In genomic region chr9:48648285-48649097, GRCm38 (mm10) we compare ENCODE assay signal across 8 mouse cellular contexts. TPM values are rescaled to one million over a fixed set of nuclear protein-coding genes. Genes with fewer than 3 reads are reported as not detected.
DNase-seq lines count a peak whose midpoint lies in the region; ATAC-seq and TF ChIP-seq lines count a peak whose summit lies in the region.

No protein-coding gene starts in this region.

- 0 out of 2 replicates have a peak overlapping the region, but pooled peaks have one; percentile 25 for H3K9ac ChIP-seq in liver, adult 2 months (ENCODE audit: low read depth, low read length)
- H3K9ac ChIP-seq in embryonic facial prominence, embryonic 13.5 days, result peak overlapping the region; percentile 60
- no peak overlapping the region for H3K9ac ChIP-seq in hindbrain, embryonic 11.5 days (ENCODE audit: low read depth, low read length)
- no peak overlapping the region for H3K9ac ChIP-seq in liver, embryonic 13.5 days

- H3K9me3 ChIP-seq in embryonic facial prominence, embryonic 13.5 days, result peaks cover 8% of the 10 kb centered on the region; the same call in 1 of the 2 replicates
- no peaks in the 10 kb centered on the region; the same call in 1 of the 2 replicates for H3K9me3 ChIP-seq in hindbrain, embryonic 11.5 days (ENCODE audit: control insufficient read depth, low read length)
- H3K9me3 ChIP-seq in liver, embryonic 13.5 days (replicated peaks), result peaks cover 7% of the 10 kb centered on the region

- H3K27me3 ChIP-seq in liver, adult 2 months (ENCODE audit: control insufficient read depth, insufficient read depth, low read length), result no peaks in the 10 kb centered on the region
- H3K27me3 ChIP-seq in embryonic facial prominence, embryonic 13.5 days, result peaks cover 42% of the 10 kb centered on the region
- H3K27me3 ChIP-seq in hindbrain, embryonic 11.5 days (ENCODE audit: control insufficient read depth, insufficient read depth, low read length), result no peaks in the 10 kb centered on the region
- H3K27me3 ChIP-seq in liver, embryonic 13.5 days, result peaks cover 16% of the 10 kb centered on the region

- H3K4me3 ChIP-seq in liver, adult 2 months (ENCODE audit: insufficient read depth, low read depth, low read length), result no peak overlapping the region
- peak overlapping the region; percentile 34; the same call in 1 of the 2 replicates for H3K4me3 ChIP-seq in embryonic facial prominence, embryonic 13.5 days
- H3K4me3 ChIP-seq in hindbrain, embryonic 11.5 days (ENCODE audit: low read depth, low read length), result no peak overlapping the region
- 0 out of 2 replicates have a peak overlapping the region, but pooled peaks have one; percentile 48 for H3K4me3 ChIP-seq in liver, embryonic 13.5 days (replicated peaks)

- WGBS in liver, adult 2 months, result 79% methylated on average over 12 of the region's 12 CpGs
- 32% methylated on average over 12 of the region's 12 CpGs for WGBS in embryonic facial prominence, embryonic 13.5 days
- WGBS in hindbrain, embryonic 11.5 days, result 29% methylated on average over 12 of the region's 12 CpGs
- WGBS in liver, embryonic 13.5 days (ENCODE audit: insufficient replicate concordance), result 53% methylated on average over 12 of the region's 12 CpGs

- ATAC-seq in embryonic facial prominence, embryonic 13.5 days (ENCODE audit: insufficient number of reproducible peaks, insufficient read depth, low FRiP score, low TSS enrichment, low read depth), result no peak
- 0 out of 2 replicates have a peak, but pooled peaks have one; percentile 10 for ATAC-seq in hindbrain, embryonic 11.5 days (ENCODE audit: low FRiP score)
- ATAC-seq in liver, embryonic 13.5 days (ENCODE audit: low read depth), result peak; percentile 26; the same call in 1 of the 2 replicates
- ATAC-seq in CD4-positive, CD25-positive, alpha-beta regulatory T cell, adult 4 months, result no peak

- peaks cover 9% of the 10 kb centered on the region; the same call in 1 of the 2 replicates for H3K4me1 ChIP-seq in liver, adult 2 months (ENCODE audit: control insufficient read depth, insufficient read depth, low read length)
- peaks cover 25% of the 10 kb centered on the region for H3K4me1 ChIP-seq in embryonic facial prominence, embryonic 13.5 days
- peaks cover 19% of the 10 kb centered on the region for H3K4me1 ChIP-seq in hindbrain, embryonic 11.5 days (replicated peaks; ENCODE audit: control insufficient read depth, insufficient read depth, low read length)
- H3K4me1 ChIP-seq in liver, embryonic 13.5 days (replicated peaks), result peaks cover 25% of the 10 kb centered on the region

- H3K4me2 ChIP-seq in embryonic facial prominence, embryonic 13.5 days, result peak overlapping the region; percentile 60
- peak overlapping the region; percentile 35; the same call in 1 of the 2 replicates for H3K4me2 ChIP-seq in hindbrain, embryonic 11.5 days (replicated peaks; ENCODE audit: low read depth, low read length)
- peak overlapping the region; percentile 80 for H3K4me2 ChIP-seq in liver, embryonic 13.5 days

- DNase-seq in liver, adult 2 months (ENCODE audit: extremely low read depth, low read depth, low spot score), result no peak
- no peak for DNase-seq in liver
- no peak for DNase-seq in hindbrain, embryonic 11.5 days (ENCODE audit: low spot score)
- no peak for DNase-seq in liver, embryonic 13.5 days
- DNase-seq in cerebellum, adult 8-10 months, result no peak
- no peak for DNase-seq in left cerebral cortex, postnatal 36 days (ENCODE audit: low spot score in 2 of 2)

- no peak for TF ChIP-seq CTCF in liver, adult 2 months (IDR thresholded peaks at IDR 0.05; ENCODE audit: low read depth, low read length)

- intact Hi-C loops in left cerebral cortex, postnatal 36 days (cut with DNase I), result loop anchor here (2.0 to 5.0 kb wide), 2 partner anchors 188 to 404 kb away; partner anchors contain the start of gene Zbtb16

- H3K27ac ChIP-seq in liver, adult 2 months (replicated peaks; ENCODE audit: insufficient read depth, low read depth, low read length), result peak overlapping the region; percentile 4
- no peak overlapping the region for H3K27ac ChIP-seq in embryonic facial prominence, embryonic 13.5 days
- H3K27ac ChIP-seq in hindbrain, embryonic 11.5 days (ENCODE audit: low read depth, low read length), result peak overlapping the region; percentile 80
- H3K27ac ChIP-seq in liver, embryonic 13.5 days, result no peak overlapping the region

- H3K79me2 ChIP-seq in liver, adult 2 months (ENCODE audit: control insufficient read depth, insufficient read depth, low read length), result no peaks in the 10 kb centered on the region

- H3K36me3 ChIP-seq in liver, adult 2 months (ENCODE audit: control insufficient read depth, insufficient read depth, low read length), result no peaks in the 10 kb centered on the region
- H3K36me3 ChIP-seq in embryonic facial prominence, embryonic 13.5 days, result no peaks in the 10 kb centered on the region
- H3K36me3 ChIP-seq in hindbrain, embryonic 11.5 days (ENCODE audit: control insufficient read depth, insufficient read depth, low read length), result no peaks in the 10 kb centered on the region
- H3K36me3 ChIP-seq in liver, embryonic 13.5 days, result no peaks in the 10 kb centered on the region

- no peak for TF ChIP-seq POLR2A in liver, adult 2 months (IDR thresholded peaks at IDR 0.05; ENCODE audit: extremely low read depth, insufficient read depth, low read length)

RNA-seq across cellular contexts. Expression of gene Nnmt, which starts 43.5 kb away (rescaled TPM):
- total RNA-seq in liver, adult 2 months (2014; rRNA removed), result 306 and 460 TPM in 2 replicates
- 45.7 and 126 TPM in 2 replicates for polyA plus RNA-seq in liver, adult 2 months (2012; rRNA removed)
- 3.5 and 4.4 TPM in 2 replicates for polyA plus RNA-seq in embryonic facial prominence, embryonic 13.5 days (2015; fragmentation: Nextera tagmentation; extraction: Ambion mirVana)
- polyA plus RNA-seq in hindbrain, embryonic 11.5 days (2014; fragmentation: Nextera tagmentation; extraction: Ambion mirVana), result 0.81 and 1.2 TPM in 2 replicates
- 0.35 and 0.58 TPM in 2 replicates for polyA plus RNA-seq in liver, embryonic 13.5 days (2015; fragmentation: Nextera tagmentation; extraction: Ambion mirVana)
- total RNA-seq in left cerebral cortex, postnatal 36 days (2021), result under 1 TPM; 0.62 to 0.91 TPM
- polyA plus RNA-seq in CD4-positive, CD25-positive, alpha-beta regulatory T cell, adult 4 months (2017; shearing (Covaris generic)), result not detected

Comparison
In these comparisons a context has a peak if more than half of its experiments do, and no peak if none do; other contexts are left out.
1. H3K27ac ChIP-seq: peak in liver, adult 2 months (single experiment) and hindbrain, embryonic 11.5 days (single experiment); none in embryonic facial prominence, embryonic 13.5 days (single experiment) and liver, embryonic 13.5 days (single experiment).
2. H3K4me3 ChIP-seq: peak in embryonic facial prominence, embryonic 13.5 days (single experiment) and liver, embryonic 13.5 days (single experiment); none in liver, adult 2 months (single experiment) and hindbrain, embryonic 11.5 days (single experiment).
3. H3K9ac ChIP-seq: peak in liver, adult 2 months (single experiment) and embryonic facial prominence, embryonic 13.5 days (single experiment); none in hindbrain, embryonic 11.5 days (single experiment) and liver, embryonic 13.5 days (single experiment).
4. ATAC-seq: peak in hindbrain, embryonic 11.5 days (single experiment) and liver, embryonic 13.5 days (single experiment); none in embryonic facial prominence, embryonic 13.5 days (single experiment) and CD4-positive, CD25-positive, alpha-beta regulatory T cell, adult 4 months (single experiment).
5. Peak in every context shown above with its lines, with median percentiles within 50 percentile points of each other: H3K4me2 ChIP-seq.